In genomic region chr19:27859641-27860040, GRCm38 (mm10) we compare ENCODE assay signal across 26 mouse cellular contexts.
"Had no signal": no experiment of that assay in that cellular context is flagged by ENCODE, and none has a peak within 500 bp of the region (broad histone marks: within the 10 kb centered on the region; RNA-seq: fewer than 3 reads in every experiment).

No protein-coding gene starts in this region.

- H3K4me1 ChIP-seq: heart, embryonic 15.5 days; hindbrain, embryonic 13.5 days; hindbrain, embryonic 15.5 days; limb, embryonic 13.5 days; limb, embryonic 15.5 days; liver, embryonic 12.5 days had no signal

- H3K27me3 ChIP-seq: heart, embryonic 13.5 days; heart, embryonic 15.5 days; hindbrain, embryonic 13.5 days; hindbrain, embryonic 15.5 days; kidney, embryonic 15.5 days; limb, embryonic 13.5 days; limb, embryonic 15.5 days; liver, embryonic 12.5 days had no signal

- ATAC-seq: hindbrain, postnatal 0 days; liver, embryonic 12.5 days had no signal

- DNase-seq: gastrocnemius, adult 2 months; gastrocnemius, postnatal 10 days; gastrocnemius, postnatal 25 days; heart, adult 18-20 months; heart, postnatal 14 days; heart, postnatal 36 days; kidney, adult 11 months; kidney, adult 2 months; kidney, adult 9 months; kidney, postnatal 14 days; kidney, postnatal 36 days; layer of hippocampus, adult 9-11 months; layer of hippocampus, postnatal 36 days; left cerebral cortex, postnatal 4 days had no signal

- H3K4me3 ChIP-seq: gastrocnemius, adult 2 months; heart, embryonic 13.5 days; heart, embryonic 15.5 days; hindbrain, embryonic 13.5 days; hindbrain, embryonic 15.5 days; kidney, embryonic 15.5 days; limb, embryonic 13.5 days; limb, embryonic 15.5 days; liver, embryonic 12.5 days had no signal

- H3K36me3 ChIP-seq: heart, embryonic 13.5 days; heart, embryonic 15.5 days; hindbrain, embryonic 13.5 days; hindbrain, embryonic 15.5 days; kidney, embryonic 15.5 days; limb, embryonic 13.5 days; limb, embryonic 15.5 days; liver, embryonic 12.5 days had no signal

- H3K9ac ChIP-seq: heart, embryonic 13.5 days; heart, embryonic 15.5 days; hindbrain, embryonic 13.5 days; hindbrain, embryonic 15.5 days; kidney, embryonic 15.5 days; limb, embryonic 13.5 days; limb, embryonic 15.5 days; liver, embryonic 12.5 days; liver, embryonic 14.5 days had no signal

- H3K27ac ChIP-seq: gastrocnemius, adult 2 months; heart, embryonic 13.5 days; heart, embryonic 15.5 days; hindbrain, embryonic 13.5 days; hindbrain, embryonic 15.5 days; hindbrain, postnatal 0 days; kidney, embryonic 15.5 days; kidney, postnatal 0 days; limb, embryonic 13.5 days; limb, embryonic 15.5 days; liver, embryonic 12.5 days; liver, embryonic 14.5 days had no signal

- H3K9me3 ChIP-seq: heart, embryonic 13.5 days; heart, embryonic 15.5 days; hindbrain, embryonic 13.5 days; hindbrain, embryonic 15.5 days; kidney, embryonic 15.5 days; limb, embryonic 13.5 days; limb, embryonic 15.5 days; liver, embryonic 12.5 days had no signal

- H3K4me2 ChIP-seq: heart, embryonic 11.5 days; heart, embryonic 13.5 days; heart, embryonic 15.5 days; hindbrain, embryonic 13.5 days; hindbrain, embryonic 15.5 days; kidney, embryonic 15.5 days; limb, embryonic 13.5 days; limb, embryonic 15.5 days; liver, embryonic 12.5 days had no signal
